Mouse (Mus musculus): ENCODE measurements around the gene Pfn1. TPM values are rescaled to one million over a fixed set of nuclear protein-coding genes. Genes with fewer than 3 reads are reported as not detected.
A peak's percentile ranks its signal among the peaks of the same experiment; 100 is the strongest.

The Pfn1 gene
- total and polyA plus RNA-seq, 2 experiments from 2014 or later: 408 to 687 TPM

- no peak for ATAC-seq
- DNase-seq: no peak
- 0 out of 2 replicates have a peak overlapping the region, but pooled peaks have one; percentile 94 for H3K27ac ChIP-seq (ENCODE audit: low read depth, low read length)
- peak overlapping the region; percentile 92 for H3K9ac ChIP-seq
- H3K4me1 ChIP-seq (ENCODE audit: insufficient read depth): peaks cover 18% of the 10 kb centered on the region
- H3K4me2 ChIP-seq (ENCODE audit: low read depth): peak overlapping the region; percentile 88
- no peak for TF ChIP-seq CTCF (IDR thresholded peaks at IDR 0.05; ENCODE audit: low read depth)
- WGBS: 85% methylated on average over 12 of the region's 12 CpGs
- H3K27me3 ChIP-seq (ENCODE audit: insufficient read depth, low read length): no peaks in the 10 kb centered on the region
- no peaks in the 10 kb centered on the region for H3K9me3 ChIP-seq (ENCODE audit: low read length)
- peaks cover 37% of the 10 kb centered on the region for H3K36me3 ChIP-seq (ENCODE audit: insufficient read depth)
- peak overlapping the region; percentile 69 for H3K4me3 ChIP-seq (ENCODE audit: low read depth, low read length)
Observed at GRCm38 (mm10) chr11:70645461-70646258, 8.8 kb downstream of the Pfn1 start.

- Histone ChIP-seq H3K9ac (no peak overlapping the region), H3K27me3 (ENCODE audit: insufficient read depth, low read length) (no peaks in the 10 kb centered on the region), H3K27ac (ENCODE audit: low read depth, low read length) (no peak overlapping the region), H3K4me1 (ENCODE audit: insufficient read depth) (peaks cover 18% of the 10 kb centered on the region), H3K9me3 (ENCODE audit: low read length) (no peaks in the 10 kb centered on the region), H3K36me3 (ENCODE audit: insufficient read depth) (peaks cover 28% of the 10 kb centered on the region), H3K4me3 (ENCODE audit: low read depth, low read length) (no peak overlapping the region), H3K4me2 (ENCODE audit: low read depth) (no peak overlapping the region)
- no peak for ATAC-seq
- no peak for DNase-seq
- 92% methylated on average over 8 of the region's 8 CpGs for WGBS
- no peak for TF ChIP-seq CTCF (IDR thresholded peaks at IDR 0.05; ENCODE audit: low read depth)
Observed at GRCm38 (mm10) chr11:70644564-70645103, 9.8 kb downstream of the Pfn1 start.

GRCm38 (mm10) chr11:70643051-70643450 lies 11.4 kb downstream of the Pfn1 start:
- no peak for TF ChIP-seq CTCF (IDR thresholded peaks at IDR 0.05; ENCODE audit: low read depth)
- no peak for DNase-seq
- Histone ChIP-seq H3K36me3 (ENCODE audit: insufficient read depth) (peaks cover 16% of the 10 kb centered on the region), H3K27me3 (ENCODE audit: insufficient read depth, low read length) (no peaks in the 10 kb centered on the region), H3K4me2 (ENCODE audit: low read depth) (no peak overlapping the region), H3K27ac (ENCODE audit: low read depth, low read length) (no peak overlapping the region), H3K4me3 (ENCODE audit: low read depth, low read length) (no peak overlapping the region), H3K9me3 (ENCODE audit: low read length) (no peaks in the 10 kb centered on the region), H3K9ac (no peak overlapping the region), H3K4me1 (ENCODE audit: insufficient read depth) (peaks cover 12% of the 10 kb centered on the region)
- 91% methylated on average over 6 of the region's 6 CpGs for WGBS
- ATAC-seq: no peak

GRCm38 (mm10) chr11:70641241-70641640 lies 13.2 kb downstream of the Pfn1 start:
- Histone ChIP-seq H3K36me3 (ENCODE audit: insufficient read depth) (peaks cover 16% of the 10 kb centered on the region), H3K27ac (ENCODE audit: low read depth, low read length) (no peak overlapping the region), H3K27me3 (ENCODE audit: insufficient read depth, low read length) (no peaks in the 10 kb centered on the region), H3K4me2 (ENCODE audit: low read depth) (no peak overlapping the region), H3K4me3 (ENCODE audit: low read depth, low read length) (no peak overlapping the region), H3K4me1 (ENCODE audit: insufficient read depth) (peaks cover 8% of the 10 kb centered on the region), H3K9me3 (ENCODE audit: low read length) (no peaks in the 10 kb centered on the region), H3K9ac (no peak overlapping the region)
- ATAC-seq: no peak
- TF ChIP-seq CTCF (IDR thresholded peaks at IDR 0.05; ENCODE audit: low read depth): no peak
- no peak for DNase-seq
- 83% methylated on average over 7 of the region's 7 CpGs for WGBS

- Histone ChIP-seq H3K27ac (ENCODE audit: low read depth, low read length) (no peak overlapping the region), H3K4me3 (ENCODE audit: low read depth, low read length) (no peak overlapping the region), H3K36me3 (ENCODE audit: insufficient read depth) (peaks cover 10% of the 10 kb centered on the region), H3K27me3 (ENCODE audit: insufficient read depth, low read length) (no peaks in the 10 kb centered on the region), H3K9ac (no peak overlapping the region), H3K4me1 (ENCODE audit: insufficient read depth) (no peaks in the 10 kb centered on the region), H3K4me2 (ENCODE audit: low read depth) (no peak overlapping the region), H3K9me3 (ENCODE audit: low read length) (no peaks in the 10 kb centered on the region)
- no peak for TF ChIP-seq CTCF (IDR thresholded peaks at IDR 0.05; ENCODE audit: low read depth)
- WGBS: 80% methylated on average over 8 of the region's 8 CpGs
- DNase-seq (no peak), ATAC-seq (no peak)
Observed at GRCm38 (mm10) chr11:70639976-70640375, 14.5 kb downstream of the Pfn1 start.

- Histone ChIP-seq H3K27ac (ENCODE audit: low read depth, low read length) (no peak within 1 kb of the TSS), H3K4me3 (ENCODE audit: low read depth, low read length) (no peak within 1 kb of the TSS), H3K9me3 (ENCODE audit: low read length) (no peaks in the 10 kb centered on the region), H3K4me1 (ENCODE audit: insufficient read depth) (no peaks in the 10 kb centered on the region), H3K27me3 (ENCODE audit: insufficient read depth, low read length) (no peaks in the 10 kb centered on the region), H3K36me3 (ENCODE audit: insufficient read depth) (peaks cover 3% of the 10 kb centered on the region; the same call in 1 of the 2 replicates), H3K9ac (no peak within 1 kb of the TSS), H3K4me2 (ENCODE audit: low read depth) (no peak within 1 kb of the TSS)
- no peak for ATAC-seq
- no peak for DNase-seq
- 63% methylated on average over 5 of the region's 5 CpGs for WGBS
- no peak for TF ChIP-seq CTCF (IDR thresholded peaks at IDR 0.05; ENCODE audit: low read depth)
Observed at GRCm38 (mm10) chr11:70638714-70639278, 15.6 kb downstream of the Pfn1 start, which contains the start of gene Gp1ba. Gene Gp1ba, plus strand, starts transcription at chr11:70639122.

GRCm38 (mm10) chr11:70638293-70638692 lies 16.2 kb downstream of the Pfn1 start:
- H3K27ac ChIP-seq (ENCODE audit: low read depth, low read length): no peak overlapping the region
- H3K4me1 ChIP-seq (ENCODE audit: insufficient read depth): no peaks in the 10 kb centered on the region
- DNase-seq: no peak
- H3K4me3 ChIP-seq (ENCODE audit: low read depth, low read length): no peak overlapping the region
- no peak for TF ChIP-seq CTCF (IDR thresholded peaks at IDR 0.05; ENCODE audit: low read depth)
- no peaks in the 10 kb centered on the region for H3K9me3 ChIP-seq (ENCODE audit: low read length)
- 82% methylated on average over 1 of the region's 1 CpGs for WGBS
- no peaks in the 10 kb centered on the region for H3K27me3 ChIP-seq (ENCODE audit: insufficient read depth, low read length)
- H3K4me2 ChIP-seq (ENCODE audit: low read depth): no peak overlapping the region
- H3K36me3 ChIP-seq (ENCODE audit: insufficient read depth): 0 out of 2 replicates have a peak, but pooled peaks cover 3% of the 10 kb centered on the region
- no peak overlapping the region for H3K9ac ChIP-seq
- no peak for ATAC-seq
